ENCODE assay signal across 9 mouse cellular contexts in the genomic region with DNA sequence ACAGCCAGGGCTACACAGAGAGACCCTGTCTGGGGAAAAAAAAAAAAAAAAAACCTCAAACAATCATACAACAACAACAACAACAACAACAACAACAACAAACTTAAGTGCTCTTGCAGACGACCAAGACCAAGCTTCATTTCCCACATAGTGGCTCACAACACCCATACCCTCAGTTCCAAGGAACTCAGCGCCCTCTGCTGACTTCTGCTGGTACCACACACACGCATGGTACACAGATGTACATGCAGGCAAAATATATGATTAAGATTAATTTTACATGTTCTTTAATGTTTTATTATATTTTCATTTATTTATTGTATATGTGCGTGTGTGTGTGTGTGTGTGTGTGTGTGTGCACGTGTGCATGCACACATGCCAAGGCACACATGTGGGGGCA. TPM values are rescaled to one million over a fixed set of nuclear protein-coding genes. Genes with fewer than 3 reads are reported as not detected.
DNase-seq lines count a peak whose midpoint lies in the region; ATAC-seq lines count a peak whose summit lies in the region.
"Had no signal": no experiment of that assay in that cellular context is flagged by ENCODE, and none has a peak within 500 bp of the region (broad histone marks: within the 10 kb centered on the region; RNA-seq: fewer than 3 reads in every experiment).

No protein-coding gene starts in this region.

- no peak for ATAC-seq in CD4-positive, CD25-positive, alpha-beta regulatory T cell, adult 4 months

- DNase-seq in CD4-positive, CD25-positive, alpha-beta regulatory T cell, adult 2 months (ENCODE audit: low read depth, low spot score) = peak; percentile 40
- DNase-seq in kidney, adult 9 months = peak; percentile 42
- DNase-seq in kidney, adult 11 months = no peak
- peak; percentile 74 for DNase-seq in ES-CJ7 (ENCODE audit: low read depth, low spot score)
- DNase-seq in kidney, postnatal 36 days = peak; percentile 19 to 73
- DNase-seq in testis, postnatal 10 days (ENCODE audit: low spot score) = peak; percentile 78
- DNase-seq in left cerebral cortex, postnatal 36 days (ENCODE audit: low spot score in 2 of 2) = no peak

- intact Hi-C loops in left cerebral cortex, postnatal 36 days (cut with DNase I) = no loop called here

RNA-seq across cellular contexts. Expression of a gene that starts 16.7 kb away (rescaled TPM):
- polyA plus RNA-seq in CD4-positive, CD25-positive, alpha-beta regulatory T cell, adult 4 months (2017; shearing (Covaris generic)) = 1 to 10 TPM in 1 of 2 experiments, under 1 TPM in 1; 0.42 to 1.5 TPM
- total RNA-seq in left cerebral cortex, postnatal 36 days (2021) = 10 to 100 TPM; 10.2 to 14.6 TPM

RNA-seq across cellular contexts. Expression of a gene that starts 17.1 kb away (rescaled TPM):
- 10 to 100 TPM; 15.4 to 20.9 TPM for polyA plus RNA-seq in CD4-positive, CD25-positive, alpha-beta regulatory T cell, adult 4 months (2017; shearing (Covaris generic))
- 10 to 100 TPM; 12.4 to 13.9 TPM for total RNA-seq in left cerebral cortex, postnatal 36 days (2021)

RNA-seq across cellular contexts. Expression of a gene that starts 26.7 kb away (rescaled TPM):
- under 1 TPM; 0.39 to 0.93 TPM for polyA plus RNA-seq in CD4-positive, CD25-positive, alpha-beta regulatory T cell, adult 4 months (2017; shearing (Covaris generic))
- total RNA-seq in left cerebral cortex, postnatal 36 days (2021) = 10 to 100 TPM; 11.8 to 12.9 TPM

RNA-seq across cellular contexts. Expression of a gene that starts 26.8 kb away (rescaled TPM):
- not detected for polyA plus RNA-seq in CD4-positive, CD25-positive, alpha-beta regulatory T cell, adult 4 months (2017; shearing (Covaris generic))
- total RNA-seq in left cerebral cortex, postnatal 36 days (2021) = not detected
- polyA plus RNA-seq: stomach, embryonic 16.5 days had no signal

RNA-seq across cellular contexts. Expression of a gene that starts 27.7 kb away (rescaled TPM):
- polyA plus RNA-seq in CD4-positive, CD25-positive, alpha-beta regulatory T cell, adult 4 months (2017; shearing (Covaris generic)) = under 1 TPM; 0.30 to 0.47 TPM
- 10 to 100 TPM; 88.7 to 95.3 TPM for total RNA-seq in left cerebral cortex, postnatal 36 days (2021)

Comparison
In these comparisons a context has a peak if more than half of its experiments do, and no peak if none do; other contexts are left out.
1. DNase-seq: peak in CD4-positive, CD25-positive, alpha-beta regulatory T cell, adult 2 months (single experiment), kidney, adult 9 months (single experiment), ES-CJ7 (single experiment), kidney, postnatal 36 days (2 of 2) and testis, postnatal 10 days (single experiment); none in kidney, adult 11 months (single experiment) and left cerebral cortex, postnatal 36 days (0 of 2).